Mouse (Mus musculus) 3T3-L1 (cell line): ENCODE results near the gene Kalrn.

Experiments
- DNase-seq: peaks from one replicate; pipeline ENCODE4 v3.0.0-alpha.2; 2015; ENCODE audit warnings: low read depth, low spot score

The Kalrn gene

GRCm38 (mm10) chr16:34440019-34440615 lies 133.2 kb downstream of the Kalrn start:
- no peak for DNase-seq

GRCm38 (mm10) chr16:34430131-34430530 lies 143.2 kb downstream of the Kalrn start:
- no peak for DNase-seq

- no peak for DNase-seq
These were observed 145.7 kb downstream of the Kalrn start for GRCm38 (mm10) chr16:34427654-34428053.

- peak; percentile 82 for DNase-seq
These were observed 151.9 kb downstream of the Kalrn start for GRCm38 (mm10) chr16:34421473-34421872.

- no peak for DNase-seq
These were observed 155.4 kb downstream of the Kalrn start for GRCm38 (mm10) chr16:34417966-34418365.

- DNase-seq, result no peak
These were observed 155.9 kb downstream of the Kalrn start for GRCm38 (mm10) chr16:34417383-34417782.

GRCm38 (mm10) chr16:34414581-34414980 lies 158.8 kb downstream of the Kalrn start:
- DNase-seq, result no peak

- DNase-seq, result no peak
These were observed 159.4 kb downstream of the Kalrn start for GRCm38 (mm10) chr16:34413868-34414333.

- no peak for DNase-seq
These were observed 166.3 kb downstream of the Kalrn start for GRCm38 (mm10) chr16:34407036-34407435.

- no peak for DNase-seq
These were observed 168.2 kb downstream of the Kalrn start for GRCm38 (mm10) chr16:34405094-34405493.

- no peak for DNase-seq
These were observed 172.1 kb downstream of the Kalrn start for GRCm38 (mm10) chr16:34401216-34401615.

GRCm38 (mm10) chr16:34400102-34400728 lies 173.1 kb downstream of the Kalrn start:
- DNase-seq, result peak; percentile 77

GRCm38 (mm10) chr16:34395221-34395811 lies 178.0 kb downstream of the Kalrn start:
- DNase-seq, result peak; percentile 69

GRCm38 (mm10) chr16:34389520-34390271 lies 183.6 kb downstream of the Kalrn start:
- DNase-seq, result peak; percentile 48

- DNase-seq, result no peak
These were observed 184.5 kb downstream of the Kalrn start for GRCm38 (mm10) chr16:34388871-34389270.

GRCm38 (mm10) chr16:34385065-34385464 lies 188.3 kb downstream of the Kalrn start:
- no peak for DNase-seq

- no peak for DNase-seq
These were observed 190.3 kb downstream of the Kalrn start for GRCm38 (mm10) chr16:34382992-34383391.

- DNase-seq, result no peak
These were observed 197.0 kb downstream of the Kalrn start for GRCm38 (mm10) chr16:34376166-34376857.

- no peak for DNase-seq
These were observed 199.8 kb downstream of the Kalrn start for GRCm38 (mm10) chr16:34373519-34373918.

- peak; percentile 81 for DNase-seq
These were observed 201.1 kb downstream of the Kalrn start for GRCm38 (mm10) chr16:34372103-34372741.

- DNase-seq, result no peak
These were observed 214.1 kb downstream of the Kalrn start for GRCm38 (mm10) chr16:34359206-34359605.
